Comparison of ENCODE assay signal across 8 mouse cellular contexts in the genomic region with DNA sequence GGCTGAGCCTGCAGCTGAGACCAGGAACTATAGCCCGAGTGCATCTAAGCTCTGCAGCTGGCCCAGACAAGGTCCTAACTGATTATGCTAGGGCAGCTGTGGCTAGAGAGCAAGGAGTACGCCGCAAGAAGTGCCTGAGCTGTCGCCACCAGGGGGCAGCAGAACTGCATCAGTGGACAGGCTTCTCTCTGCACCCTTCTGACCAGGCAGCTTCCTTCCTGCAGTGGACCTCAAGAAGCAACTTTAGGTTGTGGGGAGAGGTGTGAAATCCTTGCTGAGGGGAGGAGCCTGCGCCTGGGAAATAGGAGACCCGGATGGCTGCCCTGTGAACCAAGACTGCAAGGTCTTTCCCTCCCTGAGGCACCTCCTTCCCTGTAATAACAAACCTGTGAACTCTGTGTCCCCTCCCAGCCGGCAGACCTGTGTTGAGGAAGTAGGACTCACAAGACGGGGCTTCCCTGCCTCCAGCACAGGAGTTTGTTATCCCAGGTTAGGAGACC. TPM values are rescaled to one million over a fixed set of nuclear protein-coding genes. Genes with fewer than 3 reads are reported as not detected.
DNase-seq lines count a peak whose midpoint lies in the region; ATAC-seq lines count a peak whose summit lies in the region.

No protein-coding gene starts in this region.

- H3K27ac ChIP-seq in embryonic facial prominence, embryonic 13.5 days = peak overlapping the region; percentile 44; the same call in 1 of the 2 replicates
- H3K27ac ChIP-seq in limb, embryonic 12.5 days = peak overlapping the region; percentile 88
- peak overlapping the region; percentile 53 for H3K27ac ChIP-seq in midbrain, embryonic 15.5 days

- H3K27me3 ChIP-seq in embryonic facial prominence, embryonic 13.5 days = no peaks in the 10 kb centered on the region
- H3K27me3 ChIP-seq in limb, embryonic 12.5 days = no peaks in the 10 kb centered on the region
- H3K27me3 ChIP-seq in midbrain, embryonic 15.5 days (replicated peaks) = no peaks in the 10 kb centered on the region

- peaks cover 32% of the 10 kb centered on the region for H3K4me1 ChIP-seq in embryonic facial prominence, embryonic 13.5 days
- H3K4me1 ChIP-seq in limb, embryonic 12.5 days (replicated peaks) = peaks cover 43% of the 10 kb centered on the region
- peaks cover 14% of the 10 kb centered on the region for H3K4me1 ChIP-seq in midbrain, embryonic 15.5 days

- peaks cover 69% of the 10 kb centered on the region for H3K36me3 ChIP-seq in embryonic facial prominence, embryonic 13.5 days
- peaks cover 49% of the 10 kb centered on the region for H3K36me3 ChIP-seq in limb, embryonic 12.5 days
- peaks cover 40% of the 10 kb centered on the region for H3K36me3 ChIP-seq in midbrain, embryonic 15.5 days (replicated peaks)

- ATAC-seq in embryonic facial prominence, embryonic 13.5 days (ENCODE audit: insufficient number of reproducible peaks, insufficient read depth, low FRiP score, low TSS enrichment, low read depth) = peak; percentile 41; the same call in 1 of the 2 replicates
- peak; percentile 84 for ATAC-seq in limb, embryonic 12.5 days (ENCODE audit: insufficient number of reproducible peaks, insufficient read depth, low FRiP score, low TSS enrichment, low read depth)
- peak; percentile 86 for ATAC-seq in midbrain, embryonic 15.5 days (replicated peaks)

- 6% methylated on average over 8 of the region's 8 CpGs for WGBS in embryonic facial prominence, embryonic 13.5 days
- WGBS in limb, embryonic 12.5 days = 1% methylated on average over 8 of the region's 8 CpGs
- 8% methylated on average over 8 of the region's 8 CpGs for WGBS in midbrain, embryonic 15.5 days

- H3K9ac ChIP-seq in embryonic facial prominence, embryonic 13.5 days = no peak overlapping the region
- H3K9ac ChIP-seq in limb, embryonic 12.5 days (replicated peaks) = 0 out of 2 replicates have a peak overlapping the region, but pooled peaks have one; percentile 27
- H3K9ac ChIP-seq in midbrain, embryonic 15.5 days = no peak overlapping the region

- no peaks in the 10 kb centered on the region for H3K9me3 ChIP-seq in embryonic facial prominence, embryonic 13.5 days
- H3K9me3 ChIP-seq in limb, embryonic 12.5 days = no peaks in the 10 kb centered on the region
- no peaks in the 10 kb centered on the region for H3K9me3 ChIP-seq in midbrain, embryonic 15.5 days

- no peak overlapping the region for H3K4me3 ChIP-seq in embryonic facial prominence, embryonic 13.5 days
- no peak overlapping the region for H3K4me3 ChIP-seq in limb, embryonic 12.5 days (replicated peaks)
- no peak overlapping the region for H3K4me3 ChIP-seq in midbrain, embryonic 15.5 days

- H3K4me2 ChIP-seq in embryonic facial prominence, embryonic 13.5 days = no peak overlapping the region
- H3K4me2 ChIP-seq in limb, embryonic 12.5 days = peak overlapping the region; percentile 39
- H3K4me2 ChIP-seq in midbrain, embryonic 15.5 days = no peak overlapping the region

- peak; percentile 98 for DNase-seq in 416B (ENCODE audit: low read depth)
- peak; percentile 86 to 89 for DNase-seq in adrenal gland, postnatal 4 days (ENCODE audit: low spot score in 2 of 2)
- peak; percentile 93 for DNase-seq in heart, adult 8-10 months (ENCODE audit: low spot score)
- DNase-seq in kidney, adult 8-10 months = peak; percentile 93 to 97
- DNase-seq in spleen, adult 18-20 months = peak; percentile 93 to 98

RNA-seq across cellular contexts. Expression of a gene that starts 13.9 kb away (rescaled TPM):
- 10 to 100 TPM; 73.8 to 94.0 TPM for total RNA-seq in adrenal gland, postnatal 4 days (2021)
- polyA plus RNA-seq in embryonic facial prominence, embryonic 13.5 days (2015; fragmentation: Nextera tagmentation; extraction: Ambion mirVana) = 136 and 146 TPM in 2 replicates
- total RNA-seq in heart, adult 8-10 months (2022) = 10 to 100 TPM; 37.4 to 46.3 (median 40.7) TPM
- polyA plus RNA-seq in limb, embryonic 12.5 days (2016; fragmentation: Nextera tagmentation; extraction: Ambion mirVana) = 149 and 160 TPM in 2 replicates
- polyA plus RNA-seq in midbrain, embryonic 15.5 days (2015; fragmentation: Nextera tagmentation; extraction: Ambion mirVana) = 108 and 129 TPM in 2 replicates

RNA-seq across cellular contexts. Expression of a gene that starts 14.7 kb away (rescaled TPM):
- 1 to 10 TPM in 1 of 2 experiments, under 1 TPM in 1; 0.81 to 1.5 TPM for total RNA-seq in adrenal gland, postnatal 4 days (2021)
- polyA plus RNA-seq in embryonic facial prominence, embryonic 13.5 days (2015; fragmentation: Nextera tagmentation; extraction: Ambion mirVana) = 0.90 and 2.1 TPM in 2 replicates
- not detected for total RNA-seq in heart, adult 8-10 months (2022)
- 0.97 and 1.4 TPM in 2 replicates for polyA plus RNA-seq in limb, embryonic 12.5 days (2016; fragmentation: Nextera tagmentation; extraction: Ambion mirVana)
- polyA plus RNA-seq in midbrain, embryonic 15.5 days (2015; fragmentation: Nextera tagmentation; extraction: Ambion mirVana) = 1.0 and 1.1 TPM in 2 replicates

RNA-seq across cellular contexts. Expression of a gene that starts 17.4 kb away (rescaled TPM):
- 10 to 100 TPM; 35.4 to 43.0 TPM for total RNA-seq in adrenal gland, postnatal 4 days (2021)
- 18.6 and 18.7 TPM in 2 replicates for polyA plus RNA-seq in embryonic facial prominence, embryonic 13.5 days (2015; fragmentation: Nextera tagmentation; extraction: Ambion mirVana)
- 10 to 100 TPM; 45.5 to 50.0 (median 47.4) TPM for total RNA-seq in heart, adult 8-10 months (2022)
- 11.3 and 16.8 TPM in 2 replicates for polyA plus RNA-seq in limb, embryonic 12.5 days (2016; fragmentation: Nextera tagmentation; extraction: Ambion mirVana)
- 35.4 and 36.5 TPM in 2 replicates for polyA plus RNA-seq in midbrain, embryonic 15.5 days (2015; fragmentation: Nextera tagmentation; extraction: Ambion mirVana)

RNA-seq across cellular contexts. Expression of a gene that starts 56.6 kb away (rescaled TPM):
- 100 to 1,000 TPM; 103 to 113 TPM for total RNA-seq in adrenal gland, postnatal 4 days (2021)
- 78.4 and 80.4 TPM in 2 replicates for polyA plus RNA-seq in embryonic facial prominence, embryonic 13.5 days (2015; fragmentation: Nextera tagmentation; extraction: Ambion mirVana)
- total RNA-seq in heart, adult 8-10 months (2022) = 10 to 100 TPM; 41.6 to 53.8 (median 51.7) TPM
- 60.5 and 61.5 TPM in 2 replicates for polyA plus RNA-seq in limb, embryonic 12.5 days (2016; fragmentation: Nextera tagmentation; extraction: Ambion mirVana)
- 234 and 240 TPM in 2 replicates for polyA plus RNA-seq in midbrain, embryonic 15.5 days (2015; fragmentation: Nextera tagmentation; extraction: Ambion mirVana)
